ENCODE assay signal across 10 mouse cellular contexts in genomic region chrX:97142237-97142636, GRCm38 (mm10).
A peak's percentile ranks its signal among the peaks of the same experiment; 100 is the strongest.
DNase-seq lines count a peak whose midpoint lies in the region; ATAC-seq lines count a peak whose summit lies in the region.
"Had no signal": no experiment of that assay in that cellular context is flagged by ENCODE, and none has a peak within 500 bp of the region (broad histone marks: within the 10 kb centered on the region; RNA-seq: fewer than 3 reads in every experiment).

No protein-coding gene starts in this region.

- H3K9ac ChIP-seq in kidney, embryonic 16.5 days (replicated peaks; ENCODE audit: low read length), result no peak overlapping the region
- H3K9ac ChIP-seq in hindbrain, embryonic 16.5 days (ENCODE audit: low read depth, low read length), result no peak overlapping the region; the same call in none of the 2 replicates
- no peak overlapping the region for H3K9ac ChIP-seq in neural tube, embryonic 13.5 days

- no peaks in the 10 kb centered on the region for H3K27me3 ChIP-seq in kidney, embryonic 16.5 days (ENCODE audit: insufficient read depth, low read length)
- no peaks in the 10 kb centered on the region for H3K27me3 ChIP-seq in embryonic facial prominence, embryonic 10.5 days (replicated peaks; ENCODE audit: low read depth, poor library complexity, severe bottlenecking)
- no peaks in the 10 kb centered on the region for H3K27me3 ChIP-seq in hindbrain, embryonic 16.5 days (replicated peaks; ENCODE audit: control insufficient read depth, insufficient read depth, low read length)
- no peaks in the 10 kb centered on the region for H3K27me3 ChIP-seq in neural tube, embryonic 13.5 days

- H3K4me3 ChIP-seq in kidney, embryonic 16.5 days (ENCODE audit: low read length), result peak overlapping the region; percentile 19
- peak overlapping the region; percentile 43 for H3K4me3 ChIP-seq in embryonic facial prominence, embryonic 10.5 days
- H3K4me3 ChIP-seq in hindbrain, embryonic 16.5 days (ENCODE audit: low read length), result peak overlapping the region; percentile 31
- H3K4me3 ChIP-seq in neural tube, embryonic 13.5 days, result peak overlapping the region; percentile 30

- ATAC-seq in kidney, embryonic 16.5 days (ENCODE audit: low FRiP score, low TSS enrichment), result no peak
- ATAC-seq in hindbrain, embryonic 16.5 days, result no peak
- ATAC-seq in neural tube, embryonic 13.5 days (ENCODE audit: low read depth), result no peak; the same call in 1 of the 2 replicates

- no peaks in the 10 kb centered on the region for H3K36me3 ChIP-seq in kidney, embryonic 16.5 days (ENCODE audit: insufficient read depth, low read length)
- no peaks in the 10 kb centered on the region for H3K36me3 ChIP-seq in embryonic facial prominence, embryonic 10.5 days (replicated peaks)
- H3K36me3 ChIP-seq in hindbrain, embryonic 16.5 days (ENCODE audit: control insufficient read depth, insufficient read depth, low read length), result no peaks in the 10 kb centered on the region
- no peaks in the 10 kb centered on the region for H3K36me3 ChIP-seq in neural tube, embryonic 13.5 days

- H3K27ac ChIP-seq in kidney, embryonic 16.5 days (ENCODE audit: low read length), result no peak overlapping the region
- H3K27ac ChIP-seq in embryonic facial prominence, embryonic 10.5 days (replicated peaks), result no peak overlapping the region
- no peak overlapping the region for H3K27ac ChIP-seq in hindbrain, embryonic 16.5 days (ENCODE audit: low read depth, low read length)
- H3K27ac ChIP-seq in neural tube, embryonic 13.5 days (replicated peaks), result no peak overlapping the region

- no peaks in the 10 kb centered on the region for H3K4me1 ChIP-seq in kidney, embryonic 16.5 days (ENCODE audit: insufficient read depth, low read length)
- H3K4me1 ChIP-seq in embryonic facial prominence, embryonic 10.5 days, result no peaks in the 10 kb centered on the region
- H3K4me1 ChIP-seq in hindbrain, embryonic 16.5 days (ENCODE audit: control insufficient read depth, insufficient read depth, low read depth, low read length), result no peaks in the 10 kb centered on the region
- H3K4me1 ChIP-seq in neural tube, embryonic 13.5 days (replicated peaks), result 0 out of 2 replicates have a peak, but pooled peaks cover 3% of the 10 kb centered on the region

- H3K9me3 ChIP-seq in kidney, embryonic 16.5 days (ENCODE audit: low read length), result no peaks in the 10 kb centered on the region
- H3K9me3 ChIP-seq in embryonic facial prominence, embryonic 10.5 days, result no peaks in the 10 kb centered on the region
- H3K9me3 ChIP-seq in hindbrain, embryonic 16.5 days (ENCODE audit: control insufficient read depth, low read length), result no peaks in the 10 kb centered on the region
- no peaks in the 10 kb centered on the region for H3K9me3 ChIP-seq in neural tube, embryonic 13.5 days

- no peak for DNase-seq in kidney, postnatal 25 days
- peak; percentile 13 for DNase-seq in embryonic facial prominence, embryonic 10.5 days (ENCODE audit: low spot score)
- no peak for DNase-seq in ovary, postnatal 36 days (ENCODE audit: low spot score)
- no peak for DNase-seq in gastrocnemius, postnatal 4 days (ENCODE audit: low spot score in 2 of 2)
- no peak for DNase-seq in urinary bladder, adult 18-20 months (ENCODE audit: low spot score in 2 of 2)
- DNase-seq: cerebellum, postnatal 10 days; lung, adult 2 months had no signal

- H3K4me2 ChIP-seq in kidney, embryonic 16.5 days (replicated peaks; ENCODE audit: low read depth, low read length), result peak overlapping the region; percentile 34
- H3K4me2 ChIP-seq in hindbrain, embryonic 16.5 days (ENCODE audit: low read length), result peak overlapping the region; percentile 42
- peak overlapping the region; percentile 43 for H3K4me2 ChIP-seq in neural tube, embryonic 13.5 days
